Mouse (Mus musculus) embryonic stem cell, embryonic (primary cell): ENCODE measurements around the gene Vbp1.
"Not testable (repeated sequence)": the region's sequence is repeated elsewhere in the genome, so short reads cannot be mapped to it uniquely, and the experiment has no call there.

Experiments used
- CTCF ChIA-PET, 4 experiments: fragments of 300-600 bp in 2 of 4; fragments of 350-600 bp in 2 of 4; sonication (Branson Sonifier 250); formaldehyde crosslinking; loops; one replicate each; lab custom pipeline; 2022; ENCODE audit warnings: inconsistent platforms in 2 of 4; lab: Charles Lee
- POLR2A ChIA-PET, 4 experiments: fragments of 300-600 bp in 2 of 4; fragments of 350-600 bp in 2 of 4; sonication (Branson Sonifier 250); formaldehyde crosslinking; loops; one replicate each; lab custom pipeline; 2022; ENCODE audit warnings: antibody characterized with exemption in 4 of 4, inconsistent platforms in 1 of 4; lab: Charles Lee

Vbp1 gene

DNA sequence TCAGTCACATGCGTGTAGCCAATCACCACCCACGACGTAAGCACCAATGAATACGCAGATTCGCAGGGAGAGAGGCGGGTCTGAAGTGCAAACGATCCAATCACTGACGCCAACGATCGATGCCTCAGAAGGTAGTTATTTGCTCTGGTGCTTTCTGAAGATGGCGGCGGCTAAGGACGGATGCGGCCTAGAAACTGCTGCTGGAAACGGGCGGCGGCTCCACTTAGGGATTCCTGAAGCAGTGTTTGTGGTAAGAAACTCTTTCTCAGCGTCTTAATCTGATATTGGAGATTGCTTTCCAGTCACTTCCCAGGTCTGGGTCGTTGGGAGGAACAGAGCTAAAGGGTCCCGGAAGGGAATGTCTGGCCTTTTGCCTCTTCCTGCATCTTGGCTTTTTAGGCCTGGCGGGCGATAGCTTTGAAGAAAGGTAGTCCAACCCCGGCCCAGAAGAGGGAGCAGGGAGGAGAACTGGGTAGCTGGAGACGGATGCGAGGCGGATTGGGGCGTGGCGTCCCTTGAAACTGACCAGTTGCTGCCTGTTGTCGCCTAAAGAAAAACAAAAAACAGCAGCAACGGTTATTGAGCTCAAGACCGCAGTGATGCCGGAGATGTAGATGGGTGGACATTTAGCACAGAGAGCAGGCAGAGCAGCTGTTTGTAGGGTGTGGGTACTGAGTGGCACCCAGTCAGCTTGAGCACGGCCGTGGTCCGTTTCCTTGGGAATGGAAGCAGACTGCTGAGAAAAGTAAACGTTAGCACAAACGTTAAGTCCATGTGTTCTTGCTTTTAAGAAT is at the start of gene Vbp1:
Vbp1 (plus strand) TSS at position 121 of the 794 bp plus-strand sequence.
- POLR2A ChIA-PET: interaction anchor here (0.6 to 2.1 kb wide), 48 partner anchors 8 to 1244 kb away, joined by 3 to 23 read pairs (median 5); partner anchors contain the start of genes F8 (in 4 of the 4), Brcc3 (in 3 of the 4), Cmc4 (in 3 of the 4) and Fundc2 (in 3 of the 4)
- CTCF ChIA-PET: interaction anchor here in 1 of 4 experiments (1.1 kb wide), 1 partner anchor 160 kb away, joined by 4 read pairs; no protein-coding TSS in a partner anchor

DNA sequence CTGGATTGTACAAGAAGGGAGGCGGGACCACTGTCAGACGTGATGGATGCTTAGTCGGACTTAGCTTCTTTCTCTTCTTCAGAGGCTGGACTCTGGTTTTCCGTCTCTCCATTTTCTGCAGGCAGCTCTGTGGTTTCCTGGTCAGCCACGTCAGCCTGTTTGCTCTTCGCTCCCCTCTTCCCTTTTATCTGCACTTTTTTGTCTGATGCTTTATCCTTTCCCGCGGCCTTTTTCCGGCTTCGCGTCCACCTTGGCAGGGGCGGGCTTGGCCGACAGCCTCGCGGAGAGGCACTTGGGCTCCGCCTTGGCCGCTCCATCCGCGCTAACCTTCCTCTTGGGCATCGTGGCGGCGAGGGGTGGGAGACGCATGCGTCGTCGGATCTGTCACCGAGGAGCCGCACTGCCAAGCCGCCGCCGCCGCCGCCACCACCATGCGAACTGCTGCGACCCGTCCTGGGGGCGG is 38.9 kb upstream of the Vbp1 start:
- POLR2A ChIA-PET: not testable (repeated sequence)

DNA sequence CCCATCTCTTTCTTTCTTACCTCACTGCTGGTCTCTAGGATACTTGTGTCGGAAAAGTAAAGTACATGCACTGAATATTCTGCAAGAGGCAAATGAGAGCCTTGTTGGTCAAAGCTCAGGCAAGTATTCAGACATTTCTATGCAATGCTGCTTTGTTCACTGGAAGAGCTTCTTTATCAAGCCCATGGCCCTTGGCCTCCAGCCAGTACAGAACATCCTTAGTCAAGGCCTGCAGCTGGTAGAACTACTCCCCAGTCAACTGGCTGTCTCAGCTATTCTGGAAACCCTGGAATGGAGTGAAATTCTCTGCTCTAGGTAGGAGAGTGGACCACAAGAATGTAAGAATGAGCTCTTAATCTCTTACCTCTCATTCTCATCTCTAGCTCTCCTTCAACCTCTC is 24.2 kb upstream of the Vbp1 start:
- ChIA-PET POLR2A (interaction anchor here in 2 of 4 experiments (1.2 to 1.8 kb wide), 2 partner anchors 24 kb away, joined by 3 to 5 read pairs; partner anchors contain the start of gene Vbp1 (in 2 of the 2)), CTCF (interaction anchor here in 1 of 4 experiments (0.7 kb wide), 1 partner anchor 12 kb away, joined by 3 read pairs; no protein-coding TSS in a partner anchor)

More for the DNA sequence above, 38.9 kb upstream of the Vbp1 start:
- CTCF ChIA-PET: not testable (repeated sequence)

DNA sequence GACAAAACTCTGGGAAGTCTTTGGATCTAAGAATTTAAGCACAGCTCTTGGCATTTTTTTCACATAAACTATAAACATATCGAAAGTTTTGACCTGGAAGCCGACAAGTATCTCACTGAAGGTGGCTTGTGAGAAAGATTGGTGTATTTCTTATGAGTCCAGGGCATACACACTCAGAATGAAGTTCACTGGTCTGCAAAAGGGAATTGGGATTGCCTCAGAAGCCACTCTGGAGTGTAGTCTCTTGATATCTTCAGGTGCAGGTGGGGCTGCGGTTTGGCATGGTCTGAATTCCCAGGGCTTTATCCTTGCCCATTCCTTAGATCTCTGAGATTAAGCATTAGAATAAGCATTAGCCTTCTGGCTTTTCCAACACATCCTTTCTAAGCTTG is 316 bp upstream of the Vbp1 start:
- CTCF ChIA-PET: interaction anchor here in 1 of 4 experiments (1.1 kb wide), 1 partner anchor 161 kb away, joined by 4 read pairs; no protein-coding TSS in a partner anchor
- POLR2A ChIA-PET: interaction anchor here (0.6 to 2.1 kb wide), 43 partner anchors 9 to 1243 kb away, joined by 3 to 23 read pairs (median 6); partner anchors contain the start of genes F8 (in 4 of the 4), Brcc3 (in 3 of the 4), Cmc4 (in 3 of the 4) and Fundc2 (in 3 of the 4)

DNA sequence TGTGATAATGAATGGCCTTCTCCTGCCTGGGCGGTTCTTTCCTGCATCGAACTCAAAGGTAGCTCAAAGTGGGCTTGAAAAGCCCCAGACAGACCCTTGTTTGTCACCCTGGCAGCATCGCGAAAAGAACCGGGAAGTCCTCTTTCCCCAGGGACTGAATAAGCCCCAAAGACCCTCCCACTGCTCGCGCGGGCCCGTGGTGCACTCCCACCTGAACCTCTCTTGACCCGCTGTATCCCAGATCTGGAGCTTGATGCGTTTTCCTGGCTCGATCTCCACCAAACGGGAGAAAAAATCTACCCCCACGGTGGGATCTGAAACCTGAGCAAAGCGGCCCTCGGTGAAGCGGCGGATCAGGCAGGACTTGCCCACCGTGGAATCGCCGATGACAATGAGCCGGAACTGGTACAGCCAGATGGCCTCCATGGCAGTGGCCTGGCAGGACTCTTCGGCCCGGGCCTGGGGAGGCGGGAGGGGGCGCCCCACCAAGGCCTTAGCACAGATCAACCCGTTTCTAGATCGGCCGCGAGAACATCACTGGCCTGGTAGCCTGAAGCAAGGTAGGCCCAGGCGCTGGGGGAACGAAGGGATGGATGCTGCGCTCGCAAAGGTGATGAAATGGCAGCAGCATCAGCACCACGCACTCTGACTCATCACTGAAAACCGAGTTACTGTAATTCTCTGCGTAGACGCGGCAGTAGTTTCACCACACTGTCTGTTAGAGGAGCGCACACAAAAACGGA is 63.7 kb downstream of the Vbp1 start, which contains the start of gene Rab39b:
Rab39b (minus strand) TSS at position 650 of the 743 bp plus-strand sequence.
- POLR2A ChIA-PET: no interaction called here
- CTCF ChIA-PET: no interaction called here

DNA sequence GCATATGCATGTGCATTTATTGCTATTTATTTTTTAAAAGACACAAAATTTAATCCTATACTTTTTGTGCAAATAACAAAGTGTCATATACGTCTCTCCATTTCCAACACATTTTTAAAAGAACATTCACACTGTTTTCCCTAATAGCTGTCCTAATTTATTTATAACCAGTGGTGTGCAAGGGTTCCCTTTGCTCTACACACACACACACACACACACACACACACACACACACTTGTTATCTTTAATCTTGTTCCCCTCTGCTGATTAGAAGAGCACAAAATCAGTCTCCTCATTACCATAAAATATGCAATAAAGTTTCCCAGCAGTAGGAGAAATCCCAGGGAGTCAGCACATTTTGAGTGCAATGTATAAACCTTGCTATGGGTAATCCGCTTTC is 64.4 kb downstream of the Vbp1 start:
- CTCF ChIA-PET: no interaction called here
- POLR2A ChIA-PET: no interaction called here
